Mouse (Mus musculus) retina, postnatal 7 days (tissue): ENCODE measurements around the gene Dirc2.

ENCODE experiments used
- DNase-seq: peaks from one replicate; pipeline ENCODE4 v3.0.0-alpha.2; 2012; ENCODE audit warnings: low read depth, low spot score

Dirc2 gene

GRCm38 (mm10) chr16:35686491-35686890 lies 82.7 kb downstream of the Dirc2 start:
- no peak for DNase-seq

- DNase-seq = no peak
Measured at GRCm38 (mm10) chr16:35685027-35685426, 84.1 kb downstream of the Dirc2 start.

GRCm38 (mm10) chr16:35681327-35682108 lies 87.6 kb downstream of the Dirc2 start:
- DNase-seq = no peak

- no peak for DNase-seq
Measured at GRCm38 (mm10) chr16:35678476-35678875, 90.7 kb downstream of the Dirc2 start.

- no peak for DNase-seq
Measured at GRCm38 (mm10) chr16:35677511-35678113, 91.5 kb downstream of the Dirc2 start.

GRCm38 (mm10) chr16:35664847-35665246 lies 104.3 kb downstream of the Dirc2 start:
- DNase-seq = no peak

GRCm38 (mm10) chr16:35663831-35664414 lies 105.2 kb downstream of the Dirc2 start:
- no peak for DNase-seq

- DNase-seq = no peak
Measured at GRCm38 (mm10) chr16:35660222-35660621, 108.9 kb downstream of the Dirc2 start.

GRCm38 (mm10) chr16:35653951-35654350 lies 115.2 kb downstream of the Dirc2 start:
- DNase-seq = no peak

GRCm38 (mm10) chr16:35652706-35653105 lies 116.5 kb downstream of the Dirc2 start:
- DNase-seq = no peak

- DNase-seq = no peak
Measured at GRCm38 (mm10) chr16:35652206-35652605, 117.0 kb downstream of the Dirc2 start.

- no peak for DNase-seq
Measured at GRCm38 (mm10) chr16:35648862-35649261, 120.3 kb downstream of the Dirc2 start.
